Mouse (Mus musculus) Patski (cell line): Measurements from ENCODE around the gene Rabep1. TPM values are rescaled to one million over a fixed set of nuclear protein-coding genes. Genes with fewer than 3 reads are reported as not detected.
"Not testable (repeated sequence)": the region's sequence is repeated elsewhere in the genome, so short reads cannot be mapped to it uniquely, and the experiment has no call there.

Experiments used
- ATAC-seq: fragments of 100-300 bp; one replicate; pipeline ENCODE4 v1.8.0; 2021
- CTCF ChIA-PET: fragments of 350-600 bp; sonication (Branson Sonifier 250); formaldehyde crosslinking; loops from one replicate; lab custom pipeline; 2022; ENCODE audit warnings: inconsistent platforms; lab: Charles Lee
- POLR2A ChIA-PET: fragments of 350-600 bp; sonication (Branson Sonifier 250); formaldehyde crosslinking; loops from one replicate; lab custom pipeline; 2022; ENCODE audit warnings: antibody characterized with exemption, inconsistent platforms; lab: Charles Lee
- DNase-seq: peaks from one replicate; pipeline ENCODE4 v3.0.0-alpha.2; 2011; ENCODE audit warnings: low read depth, low spot score
- H3K27me3 ChIP-seq: fragments of 371-371 bp; one replicate; pipeline ENCODE4 v1.5.1; 2021
- CTCF ChIP-seq: fragments of 100-300 bp; IDR thresholded peaks from one replicate; pipeline ENCODE4 v1.5.1; 2021
- in situ Hi-C: fragments of 300-500 bp; cut with MboI; formaldehyde crosslinking; loops from 3 replicates; pipeline ENCODE4 v1.11.1; 2018; ENCODE audit warnings: low pct_unique_long_range_greater_than_20kb, mixed read lengths
- polyA plus RNA-seq: library from polyadenylated mRNA; unstranded; gene quantifications from one replicate; pipeline ENCODE4 v1.2.3, GENCODE M21; 2021

Rabep1 gene
- polyA plus RNA-seq, 1 experiment from 2014 or later: 48.8 TPM

DNA sequence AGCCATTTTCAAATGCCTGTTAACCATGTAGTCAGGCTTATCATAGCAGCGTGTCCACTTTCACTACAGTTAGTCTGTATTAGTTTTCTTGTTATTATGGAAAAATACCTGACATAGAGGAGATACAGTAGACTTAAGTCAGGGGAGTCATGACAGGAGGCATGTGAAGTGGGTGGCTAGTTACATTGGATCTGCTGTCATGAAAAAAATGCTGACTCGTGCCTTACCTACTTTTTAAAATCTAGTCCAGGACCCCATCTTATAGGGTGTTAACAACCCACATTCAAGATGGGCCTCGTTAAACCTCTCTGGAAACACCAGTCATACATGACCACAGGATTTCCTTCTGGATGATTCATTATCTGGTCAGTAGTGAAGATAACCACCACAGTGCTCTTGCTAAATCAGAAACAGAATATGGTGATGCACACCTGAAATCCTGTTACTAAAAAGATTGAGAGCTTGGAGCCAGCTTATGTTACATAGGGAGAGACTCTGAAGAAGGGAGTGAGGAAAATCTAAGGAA, 38.4 kb downstream of the Rabep1 start:
- TF ChIP-seq CTCF: no peak
- ATAC-seq: no peak
- ChIA-PET CTCF (no interaction called here), POLR2A (no interaction called here)
- no peak for DNase-seq
- in situ Hi-C loops: no loop called here
- no peaks in the 10 kb centered on the region for H3K27me3 ChIP-seq

- no peaks in the 10 kb centered on the region for H3K27me3 ChIP-seq
- CTCF ChIA-PET: interaction anchor here (1.1 kb wide), 1 partner anchor 10 kb away, joined by 3 read pairs; no protein-coding TSS in a partner anchor
- ATAC-seq (no peak), DNase-seq (no peak)
- TF ChIP-seq CTCF: no peak
- in situ Hi-C loops: no loop called here
- POLR2A ChIA-PET: interaction anchor here (0.6 kb wide), 1 partner anchor 298 kb away, joined by 3 read pairs; no protein-coding TSS in a partner anchor
Measured at GRCm38 (mm10) chr11:70890643-70891042, 46.1 kb downstream of the Rabep1 start.

DNA sequence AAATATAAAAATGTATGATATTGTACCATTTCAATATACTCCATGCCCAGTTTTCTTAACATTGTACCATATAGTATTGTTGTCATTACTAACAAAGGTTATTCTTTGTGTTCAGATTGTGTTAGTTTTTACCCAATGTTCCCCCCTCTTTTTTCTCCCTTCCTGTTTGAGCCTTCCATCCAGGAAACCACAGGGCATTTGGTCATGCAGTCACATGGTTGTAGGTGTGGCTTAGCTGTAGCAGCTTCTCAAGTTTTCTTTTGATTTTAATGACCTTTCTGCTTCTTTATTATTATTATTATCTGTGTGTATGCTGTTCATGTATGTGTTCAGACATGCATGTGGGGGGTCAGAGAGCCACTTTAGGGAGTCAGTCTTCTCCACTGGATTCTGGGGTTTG, 47.0 kb downstream of the Rabep1 start:
- no peak for TF ChIP-seq CTCF
- in situ Hi-C loops: no loop called here
- DNase-seq (no peak), ATAC-seq (no peak)
- no peaks in the 10 kb centered on the region for H3K27me3 ChIP-seq
- ChIA-PET POLR2A (no interaction called here), CTCF (interaction anchor here (1.1 to 1.8 kb wide), 4 partner anchors 11 to 48 kb away, joined by 3 to 5 read pairs (median 4); no protein-coding TSS in a partner anchor)

DNA sequence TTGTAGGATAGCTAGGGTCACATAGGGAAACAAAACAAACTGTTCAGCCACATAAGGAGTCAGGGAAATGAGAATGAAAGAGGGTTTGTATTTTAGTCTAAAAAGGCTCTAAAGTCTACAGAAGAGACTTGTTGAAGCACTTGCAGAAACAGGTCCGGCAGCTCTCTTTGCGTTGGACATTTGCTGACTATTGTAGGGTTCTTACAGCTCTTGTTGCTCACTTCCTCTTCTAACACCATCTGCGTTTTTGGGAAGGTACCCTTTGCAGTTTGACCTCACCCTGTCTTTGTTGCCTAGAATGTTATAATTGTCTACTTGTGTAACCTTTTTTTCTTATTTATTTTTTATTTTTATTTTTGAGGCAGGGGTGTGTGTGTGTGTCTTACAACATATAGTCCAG, 53.1 kb downstream of the Rabep1 start:
- TF ChIP-seq CTCF: no peak
- in situ Hi-C loops: no loop called here
- POLR2A ChIA-PET: no interaction called here
- no peak for DNase-seq
- CTCF ChIA-PET: interaction anchor here (1.4 kb wide), 1 partner anchor 14 kb away, joined by 3 read pairs; no protein-coding TSS in a partner anchor
- no peak for ATAC-seq
- H3K27me3 ChIP-seq: no peaks in the 10 kb centered on the region

GRCm38 (mm10) chr11:70898182-70898581, 53.6 kb downstream of the Rabep1 start:
- in situ Hi-C loops, H3K27me3 ChIP-seq, ATAC-seq, POLR2A ChIA-PET, DNase-seq: not testable (repeated sequence)
- CTCF ChIA-PET: interaction anchor here (1.4 kb wide), 1 partner anchor 13 kb away, joined by 3 read pairs; no protein-coding TSS in a partner anchor

DNA sequence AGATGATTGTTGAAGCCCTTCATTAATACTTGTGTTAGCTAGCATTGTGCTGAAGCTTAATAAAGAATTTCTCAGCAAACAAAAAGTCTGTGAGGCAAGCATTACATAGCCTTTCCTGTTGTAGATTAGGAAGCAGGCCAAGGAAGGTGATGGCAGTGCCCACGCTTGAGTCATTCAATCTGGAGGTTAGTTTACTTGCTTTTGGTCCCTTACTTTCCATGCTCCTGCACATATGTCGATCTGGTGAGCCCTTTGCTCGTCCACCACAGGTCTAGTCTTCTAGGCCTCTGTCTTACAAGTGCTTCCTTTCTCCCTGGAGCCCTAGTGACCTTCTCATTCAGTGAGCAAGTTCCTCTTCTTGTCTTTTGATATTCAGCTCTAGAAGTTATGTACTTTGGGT, 62.1 kb downstream of the Rabep1 start:
- no peaks in the 10 kb centered on the region for H3K27me3 ChIP-seq
- no peak for DNase-seq
- TF ChIP-seq CTCF: no peak
- in situ Hi-C loops: no loop called here
- ATAC-seq: no peak
- CTCF ChIA-PET: interaction anchor here (1.5 kb wide), 1 partner anchor 14 kb away, joined by 5 read pairs; no protein-coding TSS in a partner anchor
- POLR2A ChIA-PET: no interaction called here

DNA sequence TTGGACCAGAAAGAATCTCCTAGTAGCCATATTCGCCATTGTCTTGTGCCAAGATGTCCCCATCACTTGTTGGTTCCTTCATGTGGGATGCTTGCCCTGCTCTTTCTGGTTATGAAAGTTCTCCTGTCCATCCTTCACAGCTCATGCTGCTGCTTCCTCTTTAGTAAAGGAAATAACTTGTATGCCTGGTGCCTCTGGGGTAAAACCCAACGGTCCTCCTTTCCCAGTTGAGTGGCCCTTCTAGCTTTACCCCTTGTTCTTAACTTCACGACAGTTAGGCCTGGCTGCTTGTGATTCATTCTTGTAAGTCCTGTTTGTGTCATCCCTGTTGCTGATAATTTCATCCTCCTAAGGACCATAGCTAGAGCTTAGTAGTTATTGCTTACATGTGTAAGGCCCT, 66.7 kb downstream of the Rabep1 start:
- CTCF ChIA-PET: interaction anchor here (1.0 kb wide), 1 partner anchor 13 kb away, joined by 3 read pairs; no protein-coding TSS in a partner anchor
- in situ Hi-C loops: no loop called here
- DNase-seq (no peak), ATAC-seq (no peak)
- POLR2A ChIA-PET: no interaction called here
- H3K27me3 ChIP-seq: no peaks in the 10 kb centered on the region
- no peak for TF ChIP-seq CTCF

GRCm38 (mm10) chr11:70911920-70912319, 67.3 kb downstream of the Rabep1 start:
- POLR2A ChIA-PET: no interaction called here
- DNase-seq (no peak), ATAC-seq (no peak)
- no peak for TF ChIP-seq CTCF
- in situ Hi-C loops: no loop called here
- H3K27me3 ChIP-seq: no peaks in the 10 kb centered on the region
- CTCF ChIA-PET: interaction anchor here (1.0 kb wide), 1 partner anchor 14 kb away, joined by 3 read pairs; no protein-coding TSS in a partner anchor

GRCm38 (mm10) chr11:70917896-70918295, 73.3 kb downstream of the Rabep1 start:
- DNase-seq (peak; percentile 7), ATAC-seq (peak; percentile 26)
- in situ Hi-C loops: no loop called here
- POLR2A ChIA-PET: no interaction called here
- CTCF ChIA-PET: no interaction called here
- no peak for TF ChIP-seq CTCF
- H3K27me3 ChIP-seq: no peaks in the 10 kb centered on the region

GRCm38 (mm10) chr11:70919524-70919923, 74.9 kb downstream of the Rabep1 start:
- no peaks in the 10 kb centered on the region for H3K27me3 ChIP-seq
- POLR2A ChIA-PET: no interaction called here
- ATAC-seq: no peak
- CTCF ChIA-PET: interaction anchor here (1.2 to 1.5 kb wide), 4 partner anchors 15 to 50 kb away, joined by 3 to 5 read pairs (median 4); no protein-coding TSS in a partner anchor
- DNase-seq: no peak
- in situ Hi-C loops: no loop called here
- TF ChIP-seq CTCF: no peak

GRCm38 (mm10) chr11:70931461-70931860, 86.9 kb downstream of the Rabep1 start:
- ATAC-seq (peak; percentile 51), DNase-seq (peak; percentile 85)
- H3K27me3 ChIP-seq: no peaks in the 10 kb centered on the region
- POLR2A ChIA-PET: interaction anchor here (0.5 kb wide), 1 partner anchor 18 kb away, joined by 3 read pairs; no protein-coding TSS in a partner anchor
- CTCF ChIA-PET: no interaction called here
- in situ Hi-C loops: no loop called here
- TF ChIP-seq CTCF: no peak
